Mouse (Mus musculus): ENCODE measurements at regions not wholly inside any gene's neighbourhood (a gene's known extent, or its start where the extent isn't known, plus 50 kb on each side); places are given as distances from the start of the nearest gene placed in this dataset.

DNA sequence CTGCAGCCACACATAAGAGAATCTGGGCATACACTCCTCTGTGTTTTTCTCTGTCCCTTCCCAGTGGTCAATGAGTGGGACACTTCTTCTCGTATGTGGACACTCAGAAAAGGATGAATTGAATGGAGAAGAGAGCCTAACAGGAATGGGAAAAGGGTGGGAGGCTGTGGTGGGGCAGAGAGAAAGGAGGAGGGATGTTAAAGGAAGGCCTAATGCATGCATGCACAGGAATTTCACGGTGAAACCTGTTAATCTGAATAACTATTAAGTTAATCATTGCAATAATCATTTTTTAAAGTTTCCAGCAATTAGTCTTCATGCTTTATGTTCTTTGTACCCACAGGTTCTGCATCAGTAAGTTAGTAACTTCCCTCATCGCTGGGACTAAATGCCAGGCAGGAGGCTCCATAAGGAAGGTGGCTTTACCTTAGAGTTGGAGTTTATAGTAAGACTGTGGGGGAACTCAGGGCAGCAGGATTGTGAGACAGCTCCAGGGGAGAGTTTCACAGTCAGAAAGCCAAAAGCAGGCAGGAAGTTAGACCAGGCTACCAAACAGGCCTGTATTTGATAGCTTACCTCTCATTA lies 305.3 kb upstream of the Adamts16 start:
- H3K36me3 ChIP-seq (ENCODE audit: control insufficient read depth, insufficient read depth, low read length) = no peaks in the 10 kb centered on the region
- no peaks in the 10 kb centered on the region for H3K27me3 ChIP-seq (ENCODE audit: control insufficient read depth, insufficient read depth, low read length)
- 69% methylated on average over 3 of the region's 3 CpGs for WGBS

GRCm38 (mm10) chr13:71138745-71139312 lies 297.2 kb upstream of the Adamts16 start:
- H3K27ac ChIP-seq (ENCODE audit: insufficient read depth, low read depth, low read length) = no peak overlapping the region
- H3K36me3 ChIP-seq (ENCODE audit: control insufficient read depth, insufficient read depth, low read length) = no peaks in the 10 kb centered on the region
- no peak overlapping the region for H3K4me3 ChIP-seq (ENCODE audit: low read depth, low read length)
- H3K27me3 ChIP-seq (ENCODE audit: control insufficient read depth, insufficient read depth, low read length) = no peaks in the 10 kb centered on the region
- TF ChIP-seq CTCF (IDR thresholded peaks at IDR 0.05; ENCODE audit: extremely low read depth, insufficient read length, insufficient replicate concordance, low read depth, low read length) (no peak), POLR2A (IDR thresholded peaks at IDR 0.05; ENCODE audit: low read depth, low read length) (no peak)
- H3K4me1 ChIP-seq (ENCODE audit: control insufficient read depth, insufficient read depth, insufficient read length, low read length) = no peaks in the 10 kb centered on the region
- 84% methylated on average over 11 of the region's 11 CpGs for WGBS

More for the DNA sequence above, 305.3 kb upstream of the Adamts16 start:
- TF ChIP-seq CTCF (IDR thresholded peaks at IDR 0.05; ENCODE audit: extremely low read depth, insufficient read length, insufficient replicate concordance, low read depth, low read length) (no peak), POLR2A (IDR thresholded peaks at IDR 0.05; ENCODE audit: low read depth, low read length) (no peak)
- Histone ChIP-seq H3K4me3 (ENCODE audit: low read depth, low read length) (no peak overlapping the region), H3K4me1 (ENCODE audit: control insufficient read depth, insufficient read depth, insufficient read length, low read length) (no peaks in the 10 kb centered on the region), H3K27ac (ENCODE audit: insufficient read depth, low read depth, low read length) (no peak overlapping the region)

- no peaks in the 10 kb centered on the region for H3K4me1 ChIP-seq (ENCODE audit: control insufficient read depth, insufficient read depth, insufficient read length, low read length)
- TF ChIP-seq POLR2A (IDR thresholded peaks at IDR 0.05; ENCODE audit: low read depth, low read length) = no peak
- TF ChIP-seq CTCF (IDR thresholded peaks at IDR 0.05; ENCODE audit: extremely low read depth, insufficient read length, insufficient replicate concordance, low read depth, low read length) = no peak
- no peaks in the 10 kb centered on the region for H3K36me3 ChIP-seq (ENCODE audit: control insufficient read depth, insufficient read depth, low read length)
- 50% methylated on average over 5 of the region's 5 CpGs for WGBS
- H3K27ac ChIP-seq (ENCODE audit: insufficient read depth, low read depth, low read length) = no peak overlapping the region
- H3K27me3 ChIP-seq (ENCODE audit: control insufficient read depth, insufficient read depth, low read length) = no peaks in the 10 kb centered on the region
- no peak overlapping the region for H3K4me3 ChIP-seq (ENCODE audit: low read depth, low read length)
Measured at GRCm38 (mm10) chr13:71135940-71136632, 294.5 kb upstream of the Adamts16 start.

DNA sequence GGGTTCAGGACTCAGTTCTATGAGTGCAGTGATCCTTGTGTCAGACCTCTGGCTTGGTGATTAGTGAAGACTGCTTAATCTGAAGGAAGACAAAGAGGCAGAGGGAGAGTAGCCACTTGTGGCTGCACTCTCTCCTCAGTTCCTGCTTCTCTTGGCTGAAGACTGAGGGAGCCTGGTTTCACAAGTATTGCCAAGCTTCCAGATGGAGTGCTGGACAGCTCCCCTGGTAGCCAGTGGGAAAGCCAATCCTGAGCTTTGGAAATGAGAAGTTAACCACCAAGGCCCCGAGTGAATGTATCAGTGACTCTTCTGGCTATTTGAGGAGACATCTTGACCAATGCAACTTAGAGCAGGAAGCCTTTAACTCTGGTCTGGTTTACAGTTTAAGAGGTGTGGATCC lies 279.9 kb upstream of the Adamts16 start:
- no peaks in the 10 kb centered on the region for H3K36me3 ChIP-seq (ENCODE audit: control insufficient read depth, insufficient read depth, low read length)
- H3K4me1 ChIP-seq (ENCODE audit: control insufficient read depth, insufficient read depth, insufficient read length, low read length) = no peaks in the 10 kb centered on the region
- WGBS = 10% methylated on average over 1 of the region's 1 CpGs
- no peak overlapping the region for H3K4me3 ChIP-seq (ENCODE audit: low read depth, low read length)
- H3K27ac ChIP-seq (ENCODE audit: insufficient read depth, low read depth, low read length) = no peak overlapping the region
- H3K27me3 ChIP-seq (ENCODE audit: control insufficient read depth, insufficient read depth, low read length) = no peaks in the 10 kb centered on the region
- no peak for TF ChIP-seq POLR2A (IDR thresholded peaks at IDR 0.05; ENCODE audit: low read depth, low read length)
- no peak for TF ChIP-seq CTCF (IDR thresholded peaks at IDR 0.05; ENCODE audit: extremely low read depth, insufficient read length, insufficient replicate concordance, low read depth, low read length)

GRCm38 (mm10) chr13:71108175-71108574 lies 266.6 kb upstream of the Adamts16 start:
- WGBS = 79% methylated on average over 8 of the region's 8 CpGs
- no peak for TF ChIP-seq POLR2A (IDR thresholded peaks at IDR 0.05; ENCODE audit: low read depth, low read length)
- TF ChIP-seq CTCF (IDR thresholded peaks at IDR 0.05; ENCODE audit: extremely low read depth, insufficient read length, insufficient replicate concordance, low read depth, low read length) = no peak
- Histone ChIP-seq H3K36me3 (ENCODE audit: control insufficient read depth, insufficient read depth, low read length) (no peaks in the 10 kb centered on the region), H3K27me3 (ENCODE audit: control insufficient read depth, insufficient read depth, low read length) (no peaks in the 10 kb centered on the region), H3K27ac (ENCODE audit: insufficient read depth, low read depth, low read length) (no peak overlapping the region), H3K4me1 (ENCODE audit: control insufficient read depth, insufficient read depth, insufficient read length, low read length) (no peaks in the 10 kb centered on the region), H3K4me3 (ENCODE audit: low read depth, low read length) (no peak overlapping the region)

DNA sequence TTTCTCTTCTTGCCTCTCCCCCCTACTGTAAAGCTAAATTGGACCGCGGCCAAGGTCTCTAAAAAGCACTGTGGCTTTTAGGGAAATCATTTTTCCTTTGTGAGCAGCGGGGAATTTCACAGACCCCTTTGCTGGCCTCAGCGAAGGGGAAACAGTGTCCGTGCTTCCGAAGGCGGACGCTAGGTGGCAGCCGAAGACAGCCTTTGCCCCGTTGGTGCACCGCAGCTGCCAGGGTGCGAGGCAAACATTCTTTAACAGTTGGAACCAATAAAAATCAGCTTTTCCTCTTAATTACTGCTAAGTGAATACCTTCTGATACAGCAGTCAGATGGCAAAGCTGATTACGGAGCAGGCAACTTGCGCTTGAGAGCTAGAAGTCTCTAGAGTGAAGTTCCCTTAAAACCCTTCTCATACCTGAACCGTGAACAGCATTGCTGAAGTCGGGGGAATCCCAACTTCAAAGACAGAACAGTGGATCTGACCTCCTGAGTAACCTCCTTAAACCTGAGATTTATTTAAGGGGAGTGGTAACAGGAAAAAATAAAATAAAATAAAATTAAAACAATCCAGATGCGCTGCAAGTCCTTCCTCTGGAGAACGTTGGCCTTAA lies 263.7 kb upstream of the Adamts16 start:
- H3K4me3 ChIP-seq (ENCODE audit: low read depth, low read length) = no peak overlapping the region
- WGBS = 18% methylated on average over 18 of the region's 18 CpGs

More for the DNA sequence above, 263.7 kb upstream of the Adamts16 start:
- Histone ChIP-seq H3K27ac (ENCODE audit: insufficient read depth, low read depth, low read length) (no peak overlapping the region), H3K27me3 (ENCODE audit: control insufficient read depth, insufficient read depth, low read length) (no peaks in the 10 kb centered on the region), H3K36me3 (ENCODE audit: control insufficient read depth, insufficient read depth, low read length) (no peaks in the 10 kb centered on the region), H3K4me1 (ENCODE audit: control insufficient read depth, insufficient read depth, insufficient read length, low read length) (no peaks in the 10 kb centered on the region)
- TF ChIP-seq POLR2A (IDR thresholded peaks at IDR 0.05; ENCODE audit: low read depth, low read length) = no peak
- peak; percentile 74; the same call in 1 of the 2 replicates for TF ChIP-seq CTCF (IDR thresholded peaks at IDR 0.05; ENCODE audit: extremely low read depth, insufficient read length, insufficient replicate concordance, low read depth, low read length)

Data from small intestine, adult 2 months (tissue).